Mouse (Mus musculus) T-helper 17 cell (primary cell): ENCODE results near the gene Scaf8.

Experiments used
- in situ Hi-C, 2 experiments: fragments of 300-600 bp; cut with MboI, MseI; formaldehyde crosslinking; loops; 1 replicate in 1 of 2; 2 replicates in 1 of 2; pipeline ENCODE4 v1.15.1; 2025; ENCODE audit warnings: high pct_unique_total_duplicates in 2 of 2

Scaf8 gene

DNA sequence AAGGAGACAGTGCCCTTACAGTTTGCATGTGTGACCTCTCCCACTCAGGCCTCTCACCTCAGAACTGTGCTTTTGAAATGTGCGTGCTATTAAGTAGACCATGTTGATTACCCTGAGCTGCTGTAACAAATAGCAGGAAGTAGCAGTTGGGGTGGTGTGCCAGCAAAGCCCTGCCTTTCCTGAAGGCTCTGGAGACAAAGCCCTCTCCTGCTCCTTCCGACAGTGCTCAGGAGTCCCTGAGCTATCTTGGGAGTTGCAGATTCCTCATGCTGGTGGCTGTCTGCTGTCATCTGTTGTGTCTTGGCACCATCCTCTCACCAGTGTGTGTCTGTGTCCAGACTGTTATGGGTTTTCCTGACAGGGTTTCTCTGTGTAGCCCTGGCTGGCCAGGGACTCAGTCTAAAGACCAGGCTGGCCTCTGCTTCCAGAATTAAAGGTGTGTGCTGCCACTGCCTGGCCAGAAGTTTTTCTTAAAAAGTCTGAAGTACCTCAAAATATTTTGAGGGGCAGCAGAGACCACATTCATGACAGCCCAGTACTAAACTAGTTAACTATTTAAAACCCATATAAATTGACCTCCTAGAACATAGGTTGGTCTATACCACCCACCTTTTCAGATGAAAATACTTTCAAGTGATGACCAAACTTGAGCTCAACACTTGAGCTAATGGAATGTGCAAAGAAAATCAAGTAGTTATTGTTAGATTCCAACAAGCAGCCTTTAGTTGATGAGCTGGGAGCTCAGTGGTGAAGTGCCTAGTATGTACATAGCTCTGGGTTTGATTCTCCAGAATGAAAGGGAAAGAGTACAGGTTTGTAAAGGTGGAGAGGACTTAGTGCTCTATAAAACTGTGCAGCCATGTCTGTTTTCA lies 92.0 kb downstream of the Scaf8 start:
- in situ Hi-C loops, result no loop called here

DNA sequence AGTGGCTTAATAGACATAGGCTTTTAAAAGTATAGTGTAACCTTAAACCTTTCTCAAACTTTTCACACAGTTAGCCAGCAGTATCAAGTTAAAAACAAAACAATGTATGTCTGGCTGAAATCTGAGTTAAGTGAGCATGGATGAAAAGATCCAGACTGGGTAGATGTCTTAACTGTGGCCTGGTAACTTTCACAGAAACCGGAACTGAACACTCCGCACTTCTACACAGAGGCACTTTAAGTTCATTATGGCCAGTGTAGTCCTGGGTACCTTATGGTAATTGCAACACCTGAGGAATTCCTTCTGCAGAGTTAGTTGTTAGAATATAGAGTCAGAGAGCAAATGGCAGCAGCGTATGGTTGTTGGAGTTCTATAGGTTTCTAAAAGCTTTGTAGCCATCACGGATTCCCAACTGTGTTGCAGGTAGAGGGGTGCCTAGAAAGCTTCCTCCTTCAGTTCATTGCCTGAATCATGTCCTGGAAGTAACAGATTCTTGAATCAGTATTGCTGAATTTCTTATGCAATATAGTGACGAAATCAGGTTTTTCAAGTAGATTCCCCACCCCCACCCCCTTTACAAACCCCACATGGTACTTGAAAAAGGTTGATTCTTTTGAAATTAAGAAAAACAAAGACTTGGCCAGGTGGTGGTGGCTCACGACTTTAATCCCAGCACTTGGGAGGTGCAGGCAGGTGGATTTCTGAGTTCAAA lies 92.9 kb downstream of the Scaf8 start:
- in situ Hi-C loops, result no loop called here

DNA sequence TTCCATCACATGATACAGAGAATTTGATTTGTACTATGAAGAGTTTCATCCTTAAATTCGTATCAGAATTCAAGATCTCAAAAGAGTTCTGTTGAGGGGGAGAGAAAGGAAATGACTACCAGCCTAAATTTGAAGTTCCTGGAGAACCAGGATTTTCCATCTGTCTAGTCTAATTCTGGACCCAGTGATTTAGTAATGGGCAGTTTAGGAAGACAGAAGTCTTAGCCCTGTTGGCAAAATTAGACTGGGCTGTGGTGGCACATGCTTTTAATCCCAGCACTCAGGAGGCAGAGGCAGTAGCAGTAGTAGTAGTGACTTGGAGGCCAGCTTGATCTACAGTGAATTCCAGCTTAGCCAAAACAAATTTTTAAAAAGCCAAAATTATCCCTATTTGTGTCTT lies 93.7 kb downstream of the Scaf8 start:
- in situ Hi-C loops, result no loop called here

DNA sequence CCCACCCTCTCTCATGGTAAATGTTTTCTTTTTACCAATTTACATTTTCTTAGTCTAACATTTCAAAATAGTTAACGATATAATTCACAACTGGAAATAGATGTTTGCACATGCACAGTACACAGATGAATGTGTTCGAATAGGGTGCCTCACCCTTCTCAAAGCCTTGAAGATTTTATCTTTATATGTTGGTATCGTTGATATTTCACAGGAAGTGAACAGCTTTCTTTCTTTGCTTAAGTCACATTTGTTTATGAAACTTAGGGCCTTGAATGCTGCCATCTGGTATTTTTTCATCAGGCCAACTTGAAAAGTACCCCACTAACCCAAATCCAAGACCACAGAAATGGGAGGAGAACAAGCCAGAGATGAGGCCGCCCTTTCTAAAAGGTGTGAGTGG lies 94.8 kb downstream of the Scaf8 start:
- in situ Hi-C loops, result no loop called here

DNA sequence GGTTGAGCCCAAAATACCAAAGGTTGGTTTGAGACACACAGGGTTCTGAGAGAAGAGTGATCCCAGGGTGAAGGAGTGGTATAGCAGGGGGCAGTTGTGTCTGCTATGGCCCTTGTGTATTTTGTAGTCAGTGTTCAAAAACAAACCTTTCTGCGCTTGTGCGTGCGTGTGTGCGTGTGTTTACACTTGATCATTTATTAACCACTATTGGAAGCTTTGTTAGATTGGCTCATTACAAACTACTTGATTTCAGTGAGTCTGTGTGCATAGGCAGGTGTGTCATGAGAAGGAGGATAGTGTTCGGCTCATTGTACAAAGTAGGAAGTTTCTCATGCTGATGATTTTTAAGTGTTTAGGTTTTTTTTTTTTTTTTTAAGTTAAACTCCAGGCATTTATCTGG lies 95.4 kb downstream of the Scaf8 start:
- in situ Hi-C loops, result no loop called here

DNA sequence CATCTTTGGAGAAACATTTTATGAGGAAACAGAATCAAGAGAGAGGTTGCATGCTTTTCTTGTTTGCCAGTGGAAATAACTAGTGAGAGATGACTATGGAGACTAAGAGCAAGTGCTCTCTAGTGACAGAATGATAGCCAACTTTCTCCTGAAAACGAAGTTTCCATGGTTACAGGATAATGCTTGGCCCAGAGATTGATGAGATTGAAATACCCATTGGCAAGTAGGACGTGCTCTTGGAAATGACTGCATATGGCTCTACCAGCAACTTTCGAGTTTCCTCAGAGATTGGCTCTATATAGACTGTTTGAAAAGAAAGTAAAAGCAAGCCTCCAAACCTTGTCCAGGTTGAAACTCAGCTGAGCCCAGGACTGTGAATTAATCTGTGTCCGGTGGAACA lies 97.3 kb downstream of the Scaf8 start:
- in situ Hi-C loops, result no loop called here

DNA sequence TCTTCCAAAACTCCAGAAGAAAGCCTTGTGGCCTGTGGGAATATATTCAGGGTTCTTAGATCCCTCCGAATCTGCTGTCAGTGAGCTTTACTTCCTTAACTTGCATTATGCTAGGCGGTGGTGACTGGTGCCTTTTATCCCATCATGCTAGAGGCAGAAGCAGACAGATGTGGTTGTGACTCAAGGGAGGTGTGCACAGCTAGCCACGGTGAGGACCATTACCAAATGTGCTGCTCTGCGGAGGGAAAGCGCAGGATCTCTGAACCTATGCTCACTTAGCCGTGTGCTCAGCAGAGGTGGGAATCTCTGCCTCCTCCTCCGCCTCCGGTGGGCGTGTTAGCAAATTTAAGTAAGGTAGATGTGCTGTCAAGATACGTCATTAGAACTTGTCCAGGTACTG lies 98.1 kb downstream of the Scaf8 start:
- in situ Hi-C loops, result no loop called here

DNA sequence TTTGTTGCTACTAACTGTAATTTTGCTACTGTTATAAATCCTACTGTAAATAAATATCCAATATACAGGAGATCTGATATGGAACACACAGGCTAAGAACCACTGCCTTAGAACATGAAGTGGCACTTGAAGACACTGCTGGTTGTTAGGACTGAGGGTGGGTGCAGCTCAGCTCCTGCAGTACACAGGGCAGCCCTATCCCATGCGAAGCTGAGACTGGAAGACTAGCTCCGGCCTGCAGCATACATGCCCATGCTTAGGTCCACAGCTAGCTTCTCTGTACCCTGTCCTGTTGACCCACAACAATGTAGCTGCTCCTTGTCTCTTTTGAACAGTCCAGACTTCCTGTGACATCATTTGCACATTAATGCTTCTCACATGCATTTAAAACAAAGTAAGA lies 100.1 kb downstream of the Scaf8 start:
- in situ Hi-C loops, result no loop called here

DNA sequence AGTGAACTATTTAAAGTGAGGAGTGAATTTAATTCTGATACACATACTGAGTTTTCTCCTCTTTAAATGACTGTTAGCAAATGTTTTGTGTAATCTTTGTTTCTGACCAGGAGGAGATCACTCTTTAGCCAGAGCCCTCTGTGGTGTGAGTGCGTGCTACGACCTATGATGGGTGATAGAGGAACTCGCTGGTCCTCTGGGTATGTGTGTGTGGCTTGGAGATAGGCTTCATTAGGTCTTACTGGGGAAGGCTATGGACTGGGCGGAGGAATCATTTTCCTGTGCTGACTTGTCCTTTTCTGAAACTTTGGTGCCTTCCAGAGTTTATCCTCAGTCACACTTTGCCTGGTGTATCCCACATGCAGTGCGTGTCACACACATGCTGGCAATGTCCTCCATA lies 102.3 kb downstream of the Scaf8 start:
- in situ Hi-C loops, result no loop called here

DNA sequence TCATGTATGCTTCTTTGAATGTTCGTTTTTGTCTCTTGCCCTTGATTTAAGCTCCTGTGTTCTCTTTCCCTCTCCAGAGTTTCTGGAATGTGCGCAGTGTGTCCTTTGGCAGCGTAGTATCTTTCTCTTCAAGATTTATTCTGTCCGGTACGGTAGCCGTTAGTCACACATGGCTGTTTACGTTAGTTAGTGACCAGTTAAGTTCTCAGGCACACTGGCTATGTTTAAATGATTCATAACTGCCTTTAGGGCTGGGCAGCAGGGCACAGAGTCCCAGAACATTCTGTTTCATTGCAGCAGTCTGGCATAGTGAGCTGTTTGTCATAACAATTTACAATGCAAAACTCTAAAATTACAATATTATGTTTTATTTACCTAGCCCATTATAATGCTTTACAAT lies 103.6 kb downstream of the Scaf8 start:
- in situ Hi-C loops, result no loop called here

DNA sequence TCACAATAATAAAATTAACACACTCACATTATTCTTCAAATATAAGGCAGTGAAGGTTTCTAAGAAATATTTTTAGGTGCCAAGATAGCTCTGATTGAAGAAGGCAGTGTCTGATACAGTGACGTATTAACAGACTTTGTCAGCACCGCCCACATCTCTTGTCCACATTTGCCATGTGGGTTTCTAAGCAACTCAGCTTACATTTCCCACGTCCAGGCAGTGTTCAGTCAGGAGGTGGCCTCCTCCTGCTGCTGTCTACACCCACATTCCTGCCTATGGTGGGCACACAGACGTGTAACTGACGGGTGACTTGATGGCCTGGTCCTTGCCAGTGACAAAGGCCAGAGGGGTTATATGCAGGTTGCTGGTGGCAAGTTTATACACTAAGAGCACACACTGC lies 104.1 kb downstream of the Scaf8 start:
- in situ Hi-C loops, result no loop called here

DNA sequence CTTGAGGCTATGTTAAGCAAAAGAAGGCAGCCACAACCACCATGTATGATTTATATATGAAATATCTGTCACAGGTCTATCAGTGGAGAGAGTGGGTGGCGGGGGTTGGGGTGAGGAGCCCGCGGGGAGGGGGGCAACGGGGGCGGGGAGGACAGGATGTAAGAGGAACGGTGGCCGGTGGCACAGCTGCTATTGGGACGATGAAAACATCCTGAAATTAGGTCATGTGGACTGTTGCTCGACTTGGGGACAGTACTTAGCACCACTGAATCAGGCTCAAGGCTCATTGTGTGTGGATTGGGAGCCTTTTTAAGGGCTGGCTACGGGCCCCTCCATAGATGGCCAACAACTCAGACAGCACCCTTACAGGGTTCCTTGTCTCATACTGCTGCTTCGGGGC lies 105.4 kb downstream of the Scaf8 start:
- in situ Hi-C loops, result loop anchor here in 1 of 2 experiments (5.0 kb wide), 2 partner anchors 48 to 133 kb away; no protein-coding TSS in a partner anchor

DNA sequence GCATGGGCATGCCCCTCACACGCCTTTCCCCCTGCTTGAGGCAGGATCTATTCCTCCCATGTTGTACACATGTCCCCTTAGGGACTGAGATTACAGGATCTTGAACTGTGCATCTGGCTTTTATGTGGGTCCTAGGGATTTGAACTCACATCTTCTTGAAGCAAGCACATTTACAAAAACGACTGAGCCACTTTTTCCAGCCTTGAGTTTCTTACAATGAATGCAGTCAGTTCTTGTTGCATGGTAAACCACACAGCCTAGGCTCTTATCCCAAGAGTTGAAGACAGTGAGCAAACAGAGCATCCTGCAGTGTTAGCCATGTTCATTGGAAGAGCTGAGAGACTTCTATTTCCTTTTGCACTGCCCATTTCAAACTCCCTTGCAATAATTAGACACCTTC lies 108.3 kb downstream of the Scaf8 start:
- in situ Hi-C loops, result loop anchor here in 1 of 2 experiments (5.0 kb wide), 2 partner anchors 51 to 136 kb away; no protein-coding TSS in a partner anchor

DNA sequence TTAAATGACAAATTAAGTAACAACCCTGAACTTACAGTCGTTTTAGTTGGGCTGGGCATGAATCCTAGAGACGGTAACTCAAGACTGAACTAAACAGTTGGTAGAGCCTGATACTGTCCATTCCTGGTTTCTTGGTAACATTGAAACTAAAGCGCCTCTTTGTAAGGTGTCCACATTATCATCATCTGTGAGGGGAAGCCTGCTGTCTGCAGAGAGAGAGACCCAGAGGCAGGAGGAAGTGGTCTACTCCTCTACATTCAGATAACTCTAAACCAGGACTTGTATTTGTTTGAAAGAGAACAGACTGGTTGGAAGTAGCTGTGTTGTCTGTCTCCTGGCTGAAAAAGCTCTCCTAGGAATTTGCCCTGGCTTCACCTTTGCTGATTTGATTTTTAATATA lies 108.9 kb downstream of the Scaf8 start:
- in situ Hi-C loops, result loop anchor here in 1 of 2 experiments (5.0 kb wide), 2 partner anchors 51 to 136 kb away; no protein-coding TSS in a partner anchor

DNA sequence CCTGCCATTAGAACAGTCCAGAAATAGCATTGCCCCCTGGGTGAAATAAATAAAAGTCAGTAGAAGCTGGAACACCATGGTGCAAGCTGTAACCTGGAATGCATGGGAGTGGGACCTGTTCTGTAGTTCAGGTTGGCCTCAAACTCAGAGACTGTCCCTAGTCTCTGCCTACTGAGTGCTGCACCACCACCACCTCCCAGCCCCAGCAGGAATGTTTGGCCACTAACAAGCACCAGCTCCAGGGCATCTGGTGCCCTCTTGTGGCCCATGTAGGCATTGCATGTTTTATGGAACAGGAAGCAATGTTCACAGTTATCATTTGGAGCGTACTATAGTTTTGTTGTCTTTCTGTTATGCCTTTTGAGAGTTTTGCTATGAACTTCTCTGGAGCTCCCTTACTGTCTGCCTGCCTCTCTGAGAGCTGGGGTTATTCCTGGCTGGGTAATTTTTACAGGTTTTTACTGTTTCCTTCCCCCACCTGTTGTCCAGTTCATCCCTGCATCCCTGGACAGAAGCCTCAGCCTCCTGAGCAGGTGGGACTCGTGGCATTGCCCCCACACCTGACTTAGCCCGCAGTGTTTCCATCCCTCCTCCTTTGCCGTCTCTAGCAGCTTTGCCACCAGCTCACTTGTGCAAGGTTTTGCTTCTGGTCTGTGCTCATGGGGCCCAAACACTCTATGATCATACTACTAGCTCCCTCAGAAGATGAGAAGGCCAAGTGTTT lies 109.8 kb downstream of the Scaf8 start:
- in situ Hi-C loops, result loop anchor here in 1 of 2 experiments (5.0 kb wide), 2 partner anchors 52 to 137 kb away; no protein-coding TSS in a partner anchor

DNA sequence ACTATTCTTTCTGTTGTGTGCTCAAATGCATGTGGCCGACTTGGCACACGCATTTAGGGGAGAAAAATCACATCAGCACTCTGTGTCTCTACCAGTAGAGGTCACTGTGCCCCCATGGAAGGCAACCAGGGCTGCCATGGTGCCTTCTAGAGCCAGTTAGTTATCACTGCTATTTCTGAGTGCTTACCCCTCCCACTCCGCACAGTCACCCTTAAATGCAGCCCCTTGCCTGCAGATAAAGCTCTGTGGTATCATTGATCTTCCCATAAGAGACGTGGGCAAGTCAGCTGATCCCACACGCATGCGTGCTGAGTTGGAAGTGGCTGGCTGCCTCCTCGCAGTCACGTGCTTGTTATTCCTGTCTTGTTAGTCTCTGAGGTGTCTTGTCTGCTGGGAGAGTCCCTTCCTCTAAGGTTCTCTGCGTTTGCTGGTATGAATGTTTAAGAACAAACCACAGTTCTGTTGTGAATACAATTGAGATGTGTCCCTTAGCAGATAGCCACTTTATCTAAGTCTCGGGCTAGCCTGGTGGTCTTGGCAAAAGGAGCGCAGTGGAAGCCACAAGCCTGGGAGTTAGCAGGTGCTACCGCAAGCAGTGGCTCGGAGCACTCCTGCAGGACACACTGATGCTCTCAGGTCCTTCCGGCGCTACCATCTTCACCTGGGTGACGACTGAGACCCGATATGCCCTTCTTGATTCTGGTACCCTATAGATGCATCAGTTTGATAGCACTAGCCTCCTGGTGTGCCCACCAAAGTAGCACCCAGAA lies 115.6 kb downstream of the Scaf8 start:
- in situ Hi-C loops, result no loop called here

DNA sequence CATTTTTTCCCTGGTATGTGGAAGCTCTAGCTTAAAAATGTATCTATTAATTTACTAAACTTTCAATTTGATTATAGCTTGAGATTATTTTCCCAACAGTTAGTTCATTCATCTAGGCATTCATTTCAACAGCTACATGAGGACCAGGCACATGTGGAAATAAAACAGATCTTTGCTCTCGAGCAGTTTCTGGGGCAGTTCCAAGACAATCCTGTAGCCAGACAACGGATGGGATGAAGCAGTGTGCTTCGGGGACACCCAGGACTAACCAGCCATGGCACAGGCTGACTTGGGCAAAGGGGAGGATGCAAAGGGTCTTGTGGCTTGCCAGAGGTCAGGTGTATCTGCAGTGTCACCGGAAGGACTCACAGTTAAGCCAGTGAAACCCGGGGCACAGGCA lies 117.9 kb downstream of the Scaf8 start:
- in situ Hi-C loops, result no loop called here

DNA sequence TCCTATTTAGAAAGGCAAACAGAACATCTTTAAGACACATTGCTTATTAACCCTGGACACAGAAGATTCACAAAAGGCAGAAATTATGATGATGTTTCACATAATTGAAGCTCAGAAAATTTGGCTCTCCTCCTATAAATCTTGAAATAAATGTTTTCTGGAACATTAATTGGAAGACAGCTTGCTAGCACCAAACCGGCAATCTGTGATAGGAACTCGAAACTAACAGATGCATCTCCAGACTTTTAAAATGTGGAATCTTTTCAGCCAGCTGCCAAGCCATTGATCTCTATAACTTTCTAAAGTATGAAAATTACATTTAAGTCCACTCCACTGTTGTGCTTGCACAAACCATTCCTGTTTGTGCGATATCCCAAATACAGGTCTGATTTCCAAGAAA lies 128.9 kb downstream of the Scaf8 start:
- in situ Hi-C loops, result no loop called here

DNA sequence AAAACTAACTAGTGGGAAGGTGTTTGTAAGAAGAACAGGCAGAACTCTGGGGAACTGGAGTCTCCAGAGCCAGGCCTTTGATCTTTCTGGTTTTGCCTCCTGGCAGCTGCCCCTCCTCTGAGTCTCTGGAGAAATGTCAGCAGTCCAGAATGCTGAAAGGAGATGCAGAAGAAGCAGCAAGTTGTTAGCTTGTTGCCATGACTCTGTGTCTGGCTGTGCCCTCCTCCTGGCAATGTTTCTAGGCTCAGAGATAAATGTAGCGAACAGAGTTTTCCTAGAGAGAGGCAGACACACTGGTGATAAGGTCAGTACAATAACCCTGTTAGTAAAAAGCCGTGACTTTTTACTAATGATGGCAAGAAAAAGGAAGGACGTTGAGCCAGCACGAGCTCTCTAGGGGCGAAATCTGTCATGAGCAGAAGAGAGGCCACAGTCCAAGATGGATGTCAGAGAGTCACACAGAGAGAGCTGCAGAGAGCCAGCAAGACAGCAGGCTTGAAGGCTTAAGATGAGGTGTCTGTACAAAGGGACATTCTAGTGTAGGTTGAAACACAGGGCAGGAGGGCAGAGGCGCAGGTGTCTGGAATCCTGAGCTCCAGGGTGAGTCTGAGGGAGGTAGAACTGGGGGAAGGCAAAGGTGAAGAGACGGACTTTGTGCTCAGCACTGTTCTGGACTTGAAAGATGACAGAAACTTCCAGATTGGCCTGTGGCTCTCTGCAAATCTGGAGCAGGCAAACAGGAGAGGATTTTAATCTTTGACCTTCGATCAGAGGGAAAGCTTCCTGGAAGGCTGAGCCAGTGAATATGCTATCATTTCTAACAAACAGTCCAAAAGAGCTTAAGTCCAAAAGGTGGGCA lies 130.3 kb downstream of the Scaf8 start:
- in situ Hi-C loops, result no loop called here

DNA sequence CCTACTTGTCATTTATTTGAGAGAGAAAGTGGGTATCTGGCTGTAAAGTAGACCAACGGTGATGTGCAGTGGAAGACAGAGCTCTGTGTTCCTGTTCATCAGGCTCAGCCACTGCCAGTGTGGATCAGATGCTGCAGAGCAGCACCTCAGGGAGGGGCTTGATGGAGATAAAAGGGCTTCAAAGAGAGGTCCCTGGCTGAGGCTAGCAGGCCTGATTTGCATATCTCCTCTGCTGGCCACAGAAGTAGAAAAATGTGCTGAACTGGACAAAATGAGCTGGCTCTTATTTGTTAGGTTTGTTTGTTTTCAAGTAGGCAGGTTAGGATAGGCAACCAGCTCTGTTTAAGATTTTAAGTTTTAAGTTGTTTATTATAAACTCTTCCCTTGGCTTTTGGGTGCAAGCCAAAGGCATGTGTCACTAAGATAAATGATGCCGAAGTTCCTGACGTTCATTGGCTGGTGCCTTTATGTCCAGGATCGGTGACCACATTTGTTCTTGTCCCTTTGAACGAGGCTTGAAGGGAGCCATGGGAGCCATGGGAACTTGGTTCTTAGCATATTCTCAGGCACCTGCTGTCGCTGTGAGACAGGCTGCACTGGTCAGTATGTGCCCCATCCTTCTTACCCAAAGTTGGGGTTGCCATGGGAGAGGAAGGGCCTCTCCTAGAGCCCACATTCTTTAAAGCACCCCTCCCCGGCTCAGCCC lies 132.0 kb downstream of the Scaf8 start:
- in situ Hi-C loops, result no loop called here
